Mouse (Mus musculus) forelimb bud, embryonic 11.5 days (tissue): ENCODE measurements at regions not wholly inside any gene's neighbourhood (a gene's known extent, or its start where the extent isn't known, plus 50 kb on each side); places are given as distances from the start of the nearest gene placed in this dataset.

Experiments used
- DNase-seq: peaks from one replicate; pipeline ENCODE4 v3.0.0-alpha.2; 2012; ENCODE audit warnings: low read depth, low spot score

- no peak for DNase-seq
Observed at GRCm38 (mm10) chr7:76142455-76142854, 87.2 kb upstream of the Agbl1 start.

GRCm38 (mm10) chr7:76146385-76146784, 83.3 kb upstream of the Agbl1 start:
- DNase-seq, result no peak

GRCm38 (mm10) chr7:76156869-76157268, 72.8 kb upstream of the Agbl1 start:
- DNase-seq, result no peak

- DNase-seq, result no peak
Observed at GRCm38 (mm10) chr7:76164191-76164590, 65.5 kb upstream of the Agbl1 start.

- DNase-seq, result peak; percentile 39
Observed at GRCm38 (mm10) chr7:76164735-76165630, 64.7 kb upstream of the Agbl1 start.

DNA sequence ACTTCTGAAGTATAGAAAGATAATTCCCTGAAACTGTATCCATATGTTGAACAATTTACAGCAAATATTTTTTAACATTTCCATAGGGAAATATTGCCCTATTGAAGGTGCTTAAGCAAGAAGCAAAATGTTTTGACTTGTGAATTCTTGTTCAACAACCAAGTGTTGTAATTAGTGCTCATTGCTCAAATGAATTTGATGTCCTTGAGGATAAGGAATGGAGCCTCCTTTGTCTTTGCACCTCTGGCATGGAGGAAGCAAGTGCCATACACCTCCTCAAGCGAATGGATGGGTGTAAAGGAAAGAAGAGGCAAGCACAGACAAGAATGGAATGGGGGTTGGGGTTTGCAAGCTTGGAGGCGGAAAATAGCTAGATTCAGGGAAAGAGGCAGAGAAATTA, 59.2 kb upstream of the Agbl1 start:
- DNase-seq, result no peak

DNA sequence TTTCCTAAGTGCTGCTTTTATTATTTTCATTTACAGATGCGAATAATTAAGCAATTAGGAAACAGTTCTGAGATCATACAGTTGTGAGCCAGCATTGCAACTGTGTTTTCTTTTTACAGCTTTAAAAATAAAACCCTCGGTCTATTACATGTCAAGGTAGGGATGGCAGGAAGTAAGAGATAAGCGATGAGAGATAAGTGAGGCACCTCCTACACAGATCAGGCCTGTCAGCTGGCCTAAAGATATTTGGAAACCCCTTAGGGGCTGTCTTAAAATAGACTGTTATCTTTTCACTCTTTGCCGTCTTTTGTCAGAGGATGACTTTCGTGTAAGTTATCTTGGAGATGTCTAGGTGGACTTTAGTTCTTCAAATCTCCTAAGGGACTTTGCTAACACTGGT, 53.5 kb upstream of the Agbl1 start:
- no peak for DNase-seq

DNA sequence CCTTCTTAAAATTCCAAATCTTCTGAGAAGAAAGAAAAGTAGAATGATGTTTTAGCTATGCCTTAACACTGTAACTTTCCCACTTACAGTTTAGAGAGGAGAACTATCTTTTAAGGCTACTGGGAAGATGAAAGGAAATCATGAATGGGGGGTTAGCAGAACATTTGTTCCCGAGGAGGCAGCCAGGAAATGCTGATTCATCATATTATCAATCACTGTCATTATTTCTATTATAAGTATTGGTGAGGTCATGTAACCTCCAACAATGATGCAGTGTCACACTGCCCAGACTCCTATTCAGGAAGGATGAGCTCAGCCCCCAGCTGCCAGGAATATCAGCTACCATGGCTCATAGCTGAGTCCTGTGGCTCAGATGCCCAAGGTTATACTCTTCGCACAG, 52.3 kb upstream of the Agbl1 start:
- no peak for DNase-seq
